Mouse (Mus musculus): ENCODE results near the gene Zbtb24. TPM values are rescaled to one million over a fixed set of nuclear protein-coding genes. Genes with fewer than 3 reads are reported as not detected.

The Zbtb24 gene
- polyA plus RNA-seq, 1 experiment: 23.0 TPM

DNA sequence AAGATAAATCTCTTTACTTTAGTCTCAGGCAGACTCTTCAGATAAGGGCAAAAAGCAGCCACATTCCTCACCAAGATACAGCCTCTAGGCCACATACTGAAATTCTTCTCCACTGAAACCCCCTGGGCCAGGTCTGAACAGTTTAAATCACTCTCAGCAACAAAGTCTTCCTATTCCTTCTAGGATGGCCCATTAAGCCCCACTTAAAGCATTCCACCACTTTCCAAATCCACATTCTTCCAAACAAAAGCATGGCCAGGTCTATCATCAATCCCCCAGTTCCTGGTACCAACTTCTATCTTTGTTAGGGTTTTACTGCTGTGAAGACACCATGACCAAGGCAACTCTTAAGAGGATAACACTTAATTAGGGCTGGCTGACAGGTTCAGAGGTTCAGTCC, 22.4 kb downstream of the Zbtb24 start:
- no peak for TF ChIP-seq POLR2A (IDR thresholded peaks at IDR 0.05; ENCODE audit: borderline replicate concordance, extremely low read depth, insufficient read depth, insufficient read length, poor library complexity, severe bottlenecking)
- no peak for TF ChIP-seq CTCF (IDR thresholded peaks at IDR 0.05; ENCODE audit: borderline replicate concordance, extremely low read depth, insufficient read depth, insufficient read length)
- DNase-seq (ENCODE audit: low read depth): no peak

DNA sequence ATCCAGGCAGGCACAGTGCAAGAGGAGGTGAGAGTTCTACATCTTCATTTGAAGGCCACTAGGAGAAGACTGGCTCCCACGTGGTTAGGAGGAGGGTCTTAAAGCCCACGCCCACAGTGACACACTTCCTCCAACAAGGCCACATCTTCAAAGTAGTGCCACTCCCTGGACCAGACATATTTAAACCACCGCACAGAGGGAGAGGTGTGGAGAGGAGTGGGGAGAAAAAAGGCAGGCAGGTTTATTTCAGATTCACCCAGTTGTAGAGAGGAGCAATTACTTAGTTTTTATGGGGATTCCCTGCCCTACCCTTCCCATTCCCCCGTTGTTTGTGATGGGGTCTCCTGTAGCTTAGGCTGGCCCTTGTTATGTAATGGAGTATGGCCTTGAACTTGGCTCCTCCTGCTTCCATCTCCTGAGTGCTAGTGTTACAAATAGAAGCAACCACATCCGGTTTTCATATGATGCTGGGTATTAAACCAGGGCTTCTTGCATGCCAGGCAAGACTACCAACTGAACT, 22.8 kb downstream of the Zbtb24 start:
- DNase-seq (ENCODE audit: low read depth): no peak
- TF ChIP-seq CTCF (IDR thresholded peaks at IDR 0.05; ENCODE audit: borderline replicate concordance, extremely low read depth, insufficient read depth, insufficient read length) (no peak), POLR2A (IDR thresholded peaks at IDR 0.05; ENCODE audit: borderline replicate concordance, extremely low read depth, insufficient read depth, insufficient read length, poor library complexity, severe bottlenecking) (no peak)

DNA sequence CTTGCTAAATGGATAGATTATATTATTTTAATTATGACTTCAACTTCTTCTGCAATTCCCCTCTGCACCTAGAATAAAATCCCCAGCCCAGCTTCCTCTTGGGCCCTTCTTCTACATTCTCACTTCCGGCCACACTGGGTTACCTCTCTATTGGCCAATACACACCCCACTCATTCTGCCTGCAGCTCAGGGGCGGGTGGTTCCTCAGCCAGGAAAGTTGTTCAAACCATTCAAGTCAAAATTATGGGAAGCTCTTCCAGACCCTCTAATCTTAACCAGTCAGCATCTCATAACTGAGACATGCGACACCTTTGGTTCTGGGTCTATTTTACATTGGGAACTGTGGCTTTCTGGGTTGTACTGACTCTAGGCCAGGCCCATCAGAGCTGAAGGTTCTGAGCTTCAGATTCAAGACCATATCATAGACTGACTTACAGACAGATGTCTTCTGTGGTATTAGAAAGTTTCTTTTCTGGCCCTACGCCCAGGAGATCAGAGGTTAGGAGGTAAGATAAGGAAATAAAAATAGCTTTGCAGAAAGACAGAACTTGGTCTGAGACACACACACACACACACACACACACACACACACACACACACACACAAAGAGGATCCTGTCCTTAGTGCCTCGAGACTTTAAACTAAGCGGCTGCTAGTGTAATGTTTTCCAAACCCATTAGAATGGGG, 23.7 kb downstream of the Zbtb24 start:
- DNase-seq (ENCODE audit: low read depth): no peak
- TF ChIP-seq CTCF (IDR thresholded peaks at IDR 0.05; ENCODE audit: borderline replicate concordance, extremely low read depth, insufficient read depth, insufficient read length) (no peak), POLR2A (IDR thresholded peaks at IDR 0.05; ENCODE audit: borderline replicate concordance, extremely low read depth, insufficient read depth, insufficient read length, poor library complexity, severe bottlenecking) (no peak)

DNA sequence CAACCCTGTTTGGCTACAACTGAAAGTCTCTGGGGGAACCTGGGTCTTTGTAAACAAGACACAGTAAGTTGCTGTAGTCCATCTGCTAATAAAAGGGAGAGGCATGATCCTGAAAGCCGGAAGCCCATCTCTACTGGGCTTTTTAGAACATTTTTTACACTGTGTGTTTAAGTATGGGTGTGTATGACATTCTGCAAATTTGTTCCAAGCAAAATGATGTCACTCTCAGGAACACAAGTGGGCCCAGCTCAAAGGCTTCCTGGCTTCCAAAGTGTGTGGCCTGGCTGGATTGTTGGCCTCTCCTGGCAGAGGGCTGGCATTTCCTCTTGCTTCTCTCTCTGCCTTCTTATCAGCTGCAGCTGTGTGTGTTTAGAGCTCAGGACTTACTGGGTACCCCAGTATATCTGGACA, 24.8 kb downstream of the Zbtb24 start:
- no peak for DNase-seq (ENCODE audit: low read depth)
- TF ChIP-seq CTCF (IDR thresholded peaks at IDR 0.05; ENCODE audit: borderline replicate concordance, extremely low read depth, insufficient read depth, insufficient read length) (no peak), POLR2A (IDR thresholded peaks at IDR 0.05; ENCODE audit: borderline replicate concordance, extremely low read depth, insufficient read depth, insufficient read length, poor library complexity, severe bottlenecking) (no peak)

DNA sequence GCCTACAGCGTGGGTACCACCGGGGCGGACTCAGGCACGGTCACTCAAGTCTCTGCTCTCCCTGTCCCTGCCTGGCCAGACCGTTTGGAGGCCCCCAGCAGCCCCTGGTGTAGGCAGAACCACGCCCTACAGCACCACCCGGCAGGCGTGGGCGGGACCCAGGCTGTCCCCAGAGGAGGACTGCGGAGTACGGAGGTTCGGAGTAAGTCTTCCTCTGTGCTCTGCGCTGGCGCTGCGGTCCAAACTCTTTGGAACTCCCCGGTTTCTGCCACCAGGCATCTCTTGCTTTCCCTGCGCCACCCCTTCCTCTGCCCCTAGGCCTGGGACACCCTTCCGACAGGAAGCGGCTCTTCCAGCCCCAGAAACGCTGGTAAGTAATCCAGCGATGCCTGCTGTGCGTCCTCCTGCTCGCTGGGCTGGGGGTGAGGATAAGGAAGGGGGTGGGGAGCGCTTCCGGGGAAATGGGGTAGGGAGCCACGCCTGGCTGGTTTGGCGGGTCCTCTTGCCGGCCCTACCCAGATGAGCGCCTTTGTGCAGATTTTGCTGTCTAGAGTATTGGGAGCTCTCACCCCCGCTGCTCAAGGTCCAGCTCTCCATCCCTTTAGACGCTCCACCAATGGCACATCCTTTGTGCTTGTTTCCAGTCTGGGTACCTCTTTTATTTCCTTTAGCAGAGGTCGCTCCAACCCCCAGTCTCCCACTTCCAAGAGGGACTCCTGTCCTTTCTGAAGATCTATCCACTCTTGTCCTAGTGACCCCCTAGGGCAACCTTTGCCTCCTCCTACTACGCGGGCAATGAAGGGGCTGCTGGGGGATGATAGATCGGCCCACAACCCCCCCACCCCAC, 26.2 kb downstream of the Zbtb24 start, which contains the start of gene Mical1:
TSS of gene Mical1 (plus strand) at position 144 of the 847 bp plus-strand sequence.
- no peak for TF ChIP-seq CTCF (IDR thresholded peaks at IDR 0.05; ENCODE audit: borderline replicate concordance, extremely low read depth, insufficient read depth, insufficient read length)
- TF ChIP-seq POLR2A (IDR thresholded peaks at IDR 0.05; ENCODE audit: borderline replicate concordance, extremely low read depth, insufficient read depth, insufficient read length, poor library complexity, severe bottlenecking): no peak
- peak; percentile 79 for DNase-seq (ENCODE audit: low read depth)

DNA sequence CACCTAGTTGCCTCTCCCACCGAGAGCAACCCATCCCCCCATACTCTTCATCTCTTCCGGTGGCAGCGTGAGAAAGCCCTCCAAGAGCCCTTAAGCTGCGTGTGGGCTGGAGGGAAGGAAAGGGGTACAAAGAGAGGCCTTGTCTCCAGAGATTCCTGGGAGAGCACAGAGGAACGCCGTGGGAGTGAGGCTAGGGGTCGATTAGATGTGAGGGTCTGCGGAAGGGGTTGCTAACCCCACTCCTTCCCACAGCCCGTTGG, 26.8 kb downstream of the Zbtb24 start:
- peak; percentile 81 for DNase-seq (ENCODE audit: low read depth)
- no peak for TF ChIP-seq CTCF (IDR thresholded peaks at IDR 0.05; ENCODE audit: borderline replicate concordance, extremely low read depth, insufficient read depth, insufficient read length)
- TF ChIP-seq POLR2A (IDR thresholded peaks at IDR 0.05; ENCODE audit: borderline replicate concordance, extremely low read depth, insufficient read depth, insufficient read length, poor library complexity, severe bottlenecking): no peak

DNA sequence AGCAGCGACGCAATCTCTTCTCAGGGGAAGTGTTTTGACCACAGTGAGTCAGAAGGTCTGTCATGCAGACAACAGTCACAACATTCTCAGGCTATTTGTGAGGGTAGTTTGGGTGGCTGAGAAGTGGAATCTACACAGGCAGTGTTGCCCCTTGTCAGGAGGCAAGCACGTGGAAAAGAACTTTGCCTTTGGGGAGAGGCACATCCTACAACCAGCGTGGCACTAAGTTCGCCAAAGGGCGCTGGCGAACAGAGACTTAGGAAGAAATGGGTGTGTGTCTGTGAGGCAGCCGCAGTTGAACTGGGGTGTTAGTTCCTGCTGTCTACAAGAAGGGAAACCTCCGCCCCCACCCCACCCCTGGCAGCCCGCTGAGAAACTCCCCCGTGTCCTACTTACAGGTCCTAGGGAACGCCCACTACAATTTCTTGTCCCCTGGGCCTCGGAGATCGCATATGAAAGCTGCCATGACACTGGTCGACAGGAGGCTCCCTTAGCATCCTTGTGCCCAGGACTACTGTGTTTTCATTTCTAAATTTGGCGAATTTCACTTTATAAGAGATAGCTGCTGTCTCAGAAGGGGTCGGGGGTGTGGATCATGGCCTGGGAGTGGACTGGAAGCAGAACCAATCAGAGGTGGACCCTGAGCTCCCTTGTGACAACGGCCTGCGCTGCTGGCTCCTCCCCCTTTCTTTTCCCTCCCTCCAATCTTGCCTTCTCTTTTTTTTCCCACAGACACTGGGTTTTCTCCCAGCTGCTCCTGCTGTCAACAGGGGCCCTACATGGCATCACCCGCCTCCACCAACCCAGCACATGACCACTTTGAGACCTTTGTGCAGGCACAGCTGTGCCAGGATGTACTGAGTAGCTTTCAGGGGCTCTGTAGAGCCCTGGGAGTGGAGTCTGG, 27.3 kb downstream of the Zbtb24 start:
- no peak for TF ChIP-seq CTCF (IDR thresholded peaks at IDR 0.05; ENCODE audit: borderline replicate concordance, extremely low read depth, insufficient read depth, insufficient read length)
- no peak for TF ChIP-seq POLR2A (IDR thresholded peaks at IDR 0.05; ENCODE audit: borderline replicate concordance, extremely low read depth, insufficient read depth, insufficient read length, poor library complexity, severe bottlenecking)
- peak; percentile 90 for DNase-seq (ENCODE audit: low read depth)

DNA sequence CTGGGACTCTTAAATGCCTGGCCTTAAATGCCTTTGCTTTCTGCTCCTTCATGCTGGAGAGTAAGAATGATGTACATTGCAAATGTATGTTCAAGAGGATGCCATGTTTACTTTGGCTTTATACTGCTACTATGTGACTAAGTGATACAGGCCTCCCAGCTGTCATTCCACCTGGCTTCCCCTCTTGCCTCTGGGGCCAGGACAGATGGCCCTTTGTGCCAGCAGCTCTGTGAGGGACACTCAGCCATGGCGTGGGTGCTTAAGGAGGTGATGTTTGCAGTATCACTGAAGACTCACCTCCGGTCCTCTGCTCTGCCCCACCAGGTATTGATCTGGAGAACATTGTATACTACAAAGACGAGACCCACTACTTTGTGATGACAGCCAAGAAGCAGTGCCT, 29.8 kb downstream of the Zbtb24 start:
- DNase-seq (ENCODE audit: low read depth): no peak
- TF ChIP-seq CTCF (IDR thresholded peaks at IDR 0.05; ENCODE audit: borderline replicate concordance, extremely low read depth, insufficient read depth, insufficient read length) (no peak), POLR2A (IDR thresholded peaks at IDR 0.05; ENCODE audit: borderline replicate concordance, extremely low read depth, insufficient read depth, insufficient read length, poor library complexity, severe bottlenecking) (no peak)

DNA sequence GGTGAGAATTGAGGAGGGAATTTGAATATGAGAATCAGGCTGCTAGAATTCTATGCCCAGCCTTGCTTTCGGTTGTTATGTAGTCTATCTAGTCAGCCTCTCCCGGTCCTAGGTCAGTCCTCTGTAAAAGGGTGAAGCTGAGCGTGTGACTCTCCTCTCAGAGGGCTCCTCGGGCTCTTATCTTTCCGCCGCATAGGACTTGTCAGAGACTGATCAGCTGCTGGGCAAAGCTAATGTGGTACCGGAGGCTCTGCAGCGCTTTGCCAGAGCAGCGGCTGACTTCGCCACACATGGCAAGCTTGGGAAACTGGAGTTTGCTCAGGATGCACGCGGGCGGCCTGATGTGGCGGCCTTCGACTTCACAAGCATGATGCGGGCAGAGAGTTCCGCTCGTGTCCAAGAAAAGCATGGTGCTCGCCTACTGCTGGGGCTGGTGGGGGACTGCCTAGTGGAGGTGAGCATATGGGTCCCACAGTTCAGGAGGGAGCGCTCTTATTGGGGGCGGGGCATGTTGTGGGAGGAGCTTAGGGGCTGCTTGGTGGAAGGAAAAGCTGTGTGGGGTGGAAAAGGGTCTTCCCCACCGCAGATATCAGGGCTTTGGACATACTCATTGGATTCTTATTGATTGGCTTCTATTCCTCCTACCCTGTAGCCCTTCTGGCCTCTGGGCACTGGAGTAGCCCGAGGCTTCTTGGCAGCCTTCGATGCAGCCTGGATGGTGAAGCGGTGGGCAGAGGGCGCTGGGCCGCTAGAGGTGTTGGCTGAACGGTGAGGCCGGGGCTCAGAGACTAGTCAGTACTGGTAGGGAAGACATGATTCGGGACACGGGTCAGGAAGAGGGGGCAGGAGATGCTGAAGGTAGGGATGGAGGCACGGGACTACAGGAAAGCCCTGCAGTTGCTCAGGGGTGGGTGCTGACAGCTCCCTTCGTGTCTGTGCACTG, 31.0 kb downstream of the Zbtb24 start:
- peak; percentile 41 for DNase-seq (ENCODE audit: low read depth)

DNA sequence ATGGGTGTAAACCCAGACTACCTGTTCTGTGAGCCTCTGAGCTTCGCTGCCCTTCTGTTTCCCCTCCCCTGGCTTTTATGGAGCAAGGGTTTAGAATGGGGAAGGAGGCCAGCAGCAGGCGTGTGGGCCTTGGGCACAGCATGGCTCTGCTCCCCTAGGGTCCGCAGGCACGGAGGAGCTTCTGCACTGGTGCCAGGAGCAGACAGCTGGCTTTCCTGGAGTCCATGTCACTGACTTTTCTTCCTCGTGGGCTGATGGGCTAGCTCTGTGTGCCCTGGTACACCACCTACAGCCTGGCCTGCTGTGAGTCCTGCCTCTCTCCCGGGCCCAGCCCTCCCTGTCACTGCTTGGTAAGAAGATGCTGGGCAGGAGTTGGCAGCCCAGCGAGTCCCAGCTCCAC, 32.3 kb downstream of the Zbtb24 start:
- no peak for DNase-seq (ENCODE audit: low read depth)
- TF ChIP-seq CTCF (IDR thresholded peaks at IDR 0.05; ENCODE audit: borderline replicate concordance, extremely low read depth, insufficient read depth, insufficient read length): no peak
- no peak for TF ChIP-seq POLR2A (IDR thresholded peaks at IDR 0.05; ENCODE audit: borderline replicate concordance, extremely low read depth, insufficient read depth, insufficient read length, poor library complexity, severe bottlenecking)

More for the DNA sequence above, 31.0 kb downstream of the Zbtb24 start:
- TF ChIP-seq CTCF (IDR thresholded peaks at IDR 0.05; ENCODE audit: borderline replicate concordance, extremely low read depth, insufficient read depth, insufficient read length) (no peak), POLR2A (IDR thresholded peaks at IDR 0.05; ENCODE audit: borderline replicate concordance, extremely low read depth, insufficient read depth, insufficient read length, poor library complexity, severe bottlenecking) (no peak)
